Mouse (Mus musculus) gastrocnemius, postnatal 10 days (tissue): ENCODE measurements around the gene Dnajc5. TPM values are rescaled to one million over a fixed set of nuclear protein-coding genes. Genes with fewer than 3 reads are reported as not detected.

Experiments used
- DNase-seq: peaks from one replicate; pipeline ENCODE4 v3.0.0; 2021; ENCODE audit warnings: mixed read lengths
- total RNA-seq, 2 experiments: library from RNA; stranded (reverse); gene quantifications; 2 replicates each; pipeline ENCODE4 v1.2.3; 2021

Gene Dnajc5
- total RNA-seq, 2 experiments from 2014 or later, result 67.5 to 70.1 TPM

DNA sequence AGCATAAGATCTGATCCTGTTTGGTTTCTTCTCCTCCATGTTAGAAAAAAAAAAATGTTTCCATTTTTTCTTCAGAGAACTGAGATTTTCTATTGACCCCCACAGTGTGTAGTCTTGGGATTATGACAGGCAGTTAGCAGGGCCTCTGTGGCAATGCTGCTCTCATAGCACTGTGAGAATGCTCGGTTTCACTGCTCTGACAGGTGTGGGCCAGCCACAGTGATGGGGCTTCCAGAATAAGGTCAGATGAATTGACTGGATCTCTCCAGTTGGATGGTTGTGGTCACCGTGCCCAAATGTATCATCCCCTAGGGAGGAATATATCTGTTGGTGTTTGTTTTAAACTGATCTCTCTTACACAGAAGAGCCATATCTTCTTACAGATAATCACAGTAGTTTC lies 11.1 kb upstream of the Dnajc5 start:
- DNase-seq, result no peak

DNA sequence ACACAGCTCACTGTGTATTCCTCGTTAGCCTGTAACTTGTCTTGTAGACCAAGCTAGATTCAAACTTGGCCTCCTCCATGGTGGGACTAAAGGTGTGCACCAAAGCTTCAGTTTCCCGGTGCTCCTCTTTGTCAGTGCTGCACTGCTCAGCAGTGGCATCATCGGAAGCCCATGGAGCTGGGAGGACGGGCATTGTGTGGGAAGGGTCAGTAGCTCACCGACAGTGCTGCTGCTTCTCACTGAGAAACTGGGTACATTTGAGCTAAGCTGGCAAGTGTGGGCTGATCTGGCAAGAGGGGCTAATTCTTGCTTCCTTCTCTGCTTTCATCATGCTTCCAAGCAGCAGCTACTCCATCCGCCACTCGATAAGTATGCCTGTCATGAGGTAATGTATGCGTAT lies 9.1 kb upstream of the Dnajc5 start:
- no peak for DNase-seq

DNA sequence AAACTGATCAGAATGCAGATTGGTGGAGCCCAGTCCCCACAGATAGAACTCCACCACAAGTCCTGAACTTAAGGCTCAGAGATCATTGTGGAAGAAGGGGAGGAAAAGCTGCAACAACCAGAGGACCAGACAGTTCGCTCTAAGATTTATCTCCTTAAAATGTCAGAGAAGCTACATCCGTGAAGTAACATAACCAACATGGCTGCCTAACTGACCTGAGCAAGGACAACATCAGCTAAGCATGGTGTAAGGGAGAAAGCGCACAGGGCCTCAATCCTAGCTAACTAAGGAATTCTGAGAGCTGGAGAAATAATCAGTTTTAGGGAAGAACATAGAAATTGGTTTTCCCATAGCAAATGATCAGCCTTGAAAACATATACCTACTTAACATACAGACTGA lies 1.1 kb upstream of the Dnajc5 start:
- no peak for DNase-seq

DNA sequence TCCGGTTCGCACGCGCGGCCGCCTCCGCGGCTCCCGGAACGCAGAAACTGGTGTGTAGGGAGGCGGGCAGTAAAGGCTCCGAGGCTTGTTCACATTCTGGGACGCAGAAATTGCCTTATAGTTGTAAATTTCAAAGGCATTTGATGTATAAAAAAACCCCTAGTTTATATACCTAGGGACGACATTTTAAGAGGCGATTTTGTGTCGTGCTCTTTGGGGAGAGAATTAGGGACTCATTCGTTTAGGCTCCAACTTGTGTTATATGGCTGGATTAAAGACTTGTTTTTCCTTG lies 597 bp downstream of the Dnajc5 start:
- no peak for DNase-seq

DNA sequence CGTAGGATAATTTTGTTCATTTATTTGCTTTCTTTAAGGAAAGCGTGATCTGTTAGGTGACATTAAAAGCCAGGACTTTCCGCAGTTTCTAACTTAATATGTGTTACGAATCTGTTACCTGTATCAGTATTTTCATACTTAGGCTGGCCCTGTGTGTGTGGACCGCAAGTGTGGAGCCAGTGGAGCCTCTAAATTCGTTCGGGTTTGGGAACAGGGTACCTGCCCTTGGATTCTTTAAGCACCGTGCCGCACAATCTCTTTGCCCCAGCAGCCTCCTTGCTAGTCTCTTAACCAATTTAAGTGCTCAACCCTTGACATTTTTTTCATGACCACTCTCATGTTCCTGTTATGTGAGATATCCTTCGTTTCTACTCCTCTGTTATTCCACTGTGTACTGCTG lies 1.2 kb downstream of the Dnajc5 start:
- no peak for DNase-seq

DNA sequence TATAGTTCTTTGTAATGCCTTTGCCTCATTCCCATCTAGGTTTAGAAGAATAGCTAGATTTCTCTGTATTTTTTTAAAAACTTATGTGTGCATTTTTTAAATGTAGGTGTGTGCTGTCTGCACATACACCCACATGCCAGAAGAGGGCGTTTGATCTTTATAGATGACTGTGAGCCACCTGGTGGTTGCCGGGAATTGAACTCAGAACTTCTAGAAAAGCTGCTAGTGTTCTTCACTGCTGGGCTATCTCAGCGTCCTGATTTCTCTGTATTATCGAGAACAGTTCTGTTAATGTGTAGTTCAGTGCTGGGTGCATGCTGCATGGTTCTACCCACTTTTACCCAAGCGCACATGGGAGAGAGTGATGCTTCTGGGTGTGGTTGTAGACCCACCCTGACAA lies 2.5 kb downstream of the Dnajc5 start:
- DNase-seq, result peak; percentile 11

DNA sequence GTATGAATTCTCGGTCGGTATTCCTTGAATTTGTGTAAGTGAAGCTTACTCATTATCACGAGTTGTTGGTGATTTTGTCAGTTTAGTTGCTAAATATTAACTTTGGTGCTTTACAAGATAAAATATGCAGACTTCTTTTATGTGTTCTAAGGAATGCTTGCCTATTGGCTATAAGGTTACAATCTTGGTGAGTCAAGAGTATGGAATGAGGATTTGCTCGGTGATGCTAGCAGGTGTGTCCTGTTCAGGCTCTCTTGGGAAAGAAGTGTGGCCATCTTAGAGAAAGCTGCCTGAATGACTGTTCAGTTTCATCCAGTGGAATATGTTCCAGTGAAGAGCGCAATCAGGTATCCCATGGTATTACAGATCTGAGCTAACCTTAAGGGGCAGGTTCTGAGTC lies 5.2 kb downstream of the Dnajc5 start:
- no peak for DNase-seq

DNA sequence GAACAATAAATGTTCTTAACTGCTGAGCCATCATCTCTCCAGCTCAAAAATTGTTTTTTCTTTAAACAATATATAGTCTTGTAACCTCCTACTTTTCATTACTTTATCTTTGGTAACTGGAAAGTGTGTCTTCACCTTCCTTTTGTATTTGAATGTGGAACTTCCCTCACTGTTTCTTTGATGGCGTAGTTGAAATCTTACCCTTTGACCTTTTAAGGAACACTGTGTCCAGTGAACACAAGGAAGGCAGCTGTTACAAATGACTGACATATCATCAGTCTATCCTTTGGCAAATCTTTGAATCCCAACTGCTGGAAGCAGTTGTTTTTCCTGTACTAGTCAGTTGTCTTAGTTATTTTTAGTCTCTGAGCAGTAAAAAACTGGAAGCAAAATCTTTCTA lies 8.8 kb downstream of the Dnajc5 start:
- no peak for DNase-seq

DNA sequence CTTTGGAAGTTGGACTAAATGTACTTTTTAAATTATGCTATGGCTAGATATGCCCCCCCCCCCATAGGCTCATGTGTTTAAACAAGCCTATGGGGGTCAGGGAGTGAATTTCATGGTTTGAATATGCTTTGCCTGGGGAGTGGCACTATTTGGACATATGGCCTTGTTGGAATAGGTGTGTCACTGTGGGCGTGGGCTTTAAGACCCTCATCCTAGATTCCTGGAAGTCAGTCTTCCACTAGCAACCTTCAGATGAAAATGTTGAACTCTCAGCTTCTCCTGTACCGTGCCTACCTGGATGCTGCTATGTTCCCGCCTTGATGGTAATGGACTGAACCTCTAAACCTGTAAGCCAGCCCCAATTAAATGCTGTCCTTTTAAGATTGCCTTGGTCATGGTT lies 12.3 kb downstream of the Dnajc5 start:
- no peak for DNase-seq

DNA sequence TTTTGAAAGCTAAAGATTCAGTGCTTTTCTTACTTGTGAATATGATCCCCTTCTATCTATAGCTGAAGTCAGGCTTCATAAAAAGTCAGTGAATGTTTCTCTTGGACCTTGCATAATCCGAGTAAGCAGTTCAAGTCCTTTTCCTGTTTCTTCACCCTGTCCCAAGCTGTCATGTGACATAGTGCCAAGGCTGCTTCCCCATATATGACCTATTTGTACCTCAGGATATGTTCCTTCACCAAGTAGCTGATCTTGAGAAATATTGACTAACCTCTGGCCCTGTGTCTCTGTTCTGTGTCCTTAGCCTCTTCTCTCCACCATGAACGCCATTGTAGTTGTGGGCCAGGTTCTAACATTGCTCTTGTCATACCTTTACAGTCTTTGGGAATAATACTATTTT lies 16.1 kb downstream of the Dnajc5 start:
- DNase-seq, result no peak

DNA sequence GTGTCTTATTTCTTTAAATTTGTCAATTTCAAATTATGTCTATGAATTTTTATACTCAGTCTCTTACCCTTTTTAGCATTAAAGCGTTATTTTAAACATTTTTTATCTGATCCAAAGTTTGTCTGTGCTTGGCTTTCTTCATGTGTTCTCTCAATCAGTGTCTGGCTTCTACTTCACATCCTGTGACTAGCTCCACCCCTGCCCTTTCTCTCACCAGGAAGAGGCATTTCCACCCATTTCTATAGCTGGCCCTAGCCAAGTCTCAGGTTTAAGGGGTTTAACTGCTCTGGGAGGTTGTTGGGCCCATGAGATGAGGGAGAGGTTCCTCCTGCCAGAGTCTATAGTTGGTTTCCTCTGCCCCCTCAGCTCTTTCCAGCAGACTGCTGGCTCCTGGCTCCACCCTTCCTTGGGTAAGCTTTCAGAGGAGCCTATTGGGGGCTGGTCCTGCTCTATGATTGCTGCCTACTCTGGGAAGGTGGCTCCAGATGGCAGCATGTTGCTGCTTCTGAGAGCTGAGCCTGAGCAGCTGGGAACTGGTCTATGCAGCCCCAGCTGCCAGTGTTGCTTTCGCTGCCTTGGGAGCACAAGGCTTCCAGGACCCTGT lies 17.3 kb downstream of the Dnajc5 start:
- peak; percentile 15 for DNase-seq

DNA sequence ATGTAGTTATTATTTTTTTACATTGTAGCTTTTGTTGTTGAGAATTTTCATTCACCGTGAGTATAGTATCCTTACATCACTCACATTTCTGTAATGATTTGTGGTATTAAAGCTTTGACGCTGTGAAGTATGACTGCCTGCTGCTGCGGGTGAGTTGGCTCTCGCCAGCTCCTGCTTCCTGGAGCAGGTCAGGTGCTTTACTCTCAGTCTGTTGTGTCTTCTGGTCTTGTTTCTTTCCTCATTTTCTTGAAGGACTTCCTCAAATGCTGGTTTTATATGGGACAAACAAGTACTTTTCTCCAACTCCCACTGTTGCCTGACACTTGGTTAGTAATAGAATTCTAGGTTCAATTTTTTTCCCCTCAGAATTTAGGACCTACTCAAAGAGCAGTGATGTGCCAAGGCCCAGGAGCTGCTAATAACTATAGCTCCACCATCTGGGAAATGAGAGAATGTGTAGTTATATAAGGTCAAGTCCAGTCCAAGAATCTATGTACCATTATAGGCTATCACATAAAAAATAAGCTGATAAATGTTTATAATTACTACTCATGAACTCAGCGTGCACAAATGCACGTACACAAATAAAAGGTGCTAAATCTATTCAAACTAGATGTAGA lies 21.6 kb downstream of the Dnajc5 start:
- DNase-seq, result no peak

DNA sequence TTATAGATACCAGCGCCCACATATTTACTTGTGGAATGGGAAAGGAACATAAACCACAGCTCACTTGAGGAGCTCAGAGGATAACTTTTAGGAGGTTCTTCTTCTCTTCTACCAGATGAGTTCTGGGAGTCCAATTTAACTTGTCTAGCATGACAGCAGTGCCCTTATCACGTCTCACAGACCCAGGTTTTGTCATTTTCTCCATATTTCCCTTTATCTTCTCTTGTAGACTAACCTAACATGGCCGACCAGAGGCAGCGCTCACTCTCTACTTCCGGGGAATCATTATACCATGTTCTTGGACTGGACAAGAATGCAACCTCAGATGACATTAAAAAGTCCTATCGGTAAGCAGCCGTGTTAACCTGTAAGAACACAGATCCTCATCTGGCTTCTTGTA lies 25.9 kb downstream of the Dnajc5 start:
- DNase-seq, result no peak

DNA sequence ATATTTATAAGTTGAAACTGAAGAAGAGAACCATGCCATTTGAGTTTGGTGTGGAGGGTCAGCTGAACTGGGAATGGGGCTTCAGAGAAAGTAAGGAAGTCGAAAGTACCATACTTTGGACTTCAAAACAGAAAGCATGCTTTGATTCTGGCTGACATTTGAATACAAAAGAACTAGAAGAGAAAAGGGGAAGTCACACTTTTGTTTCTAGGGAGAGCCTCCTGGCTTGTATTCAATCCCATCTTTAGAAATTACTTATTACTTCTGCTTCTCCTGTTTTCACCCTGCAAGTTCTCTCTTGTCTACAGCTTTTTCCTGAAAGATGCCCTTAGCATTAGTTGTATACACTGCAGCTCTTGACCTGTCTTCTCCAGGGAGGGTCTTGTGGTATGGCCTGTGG lies 27.9 kb downstream of the Dnajc5 start:
- no peak for DNase-seq

DNA sequence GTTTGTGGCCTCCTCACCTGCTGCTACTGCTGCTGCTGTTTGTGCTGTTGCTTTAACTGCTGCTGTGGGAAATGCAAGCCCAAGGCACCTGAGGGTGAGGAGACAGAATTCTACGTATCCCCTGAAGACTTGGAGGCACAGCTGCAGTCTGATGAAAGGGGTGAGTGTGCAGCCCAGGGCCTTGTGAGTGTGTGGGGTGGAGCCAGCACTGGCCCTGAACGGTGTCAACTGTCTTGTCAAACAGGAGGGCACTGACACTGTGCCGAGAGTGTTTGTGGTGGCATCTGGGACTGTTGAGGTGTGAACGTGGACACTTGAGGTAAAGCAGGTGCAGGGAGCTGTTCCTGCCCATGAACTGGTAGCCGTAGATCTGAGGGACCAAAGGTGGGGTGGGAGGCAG lies 28.4 kb downstream of the Dnajc5 start:
- no peak for DNase-seq

DNA sequence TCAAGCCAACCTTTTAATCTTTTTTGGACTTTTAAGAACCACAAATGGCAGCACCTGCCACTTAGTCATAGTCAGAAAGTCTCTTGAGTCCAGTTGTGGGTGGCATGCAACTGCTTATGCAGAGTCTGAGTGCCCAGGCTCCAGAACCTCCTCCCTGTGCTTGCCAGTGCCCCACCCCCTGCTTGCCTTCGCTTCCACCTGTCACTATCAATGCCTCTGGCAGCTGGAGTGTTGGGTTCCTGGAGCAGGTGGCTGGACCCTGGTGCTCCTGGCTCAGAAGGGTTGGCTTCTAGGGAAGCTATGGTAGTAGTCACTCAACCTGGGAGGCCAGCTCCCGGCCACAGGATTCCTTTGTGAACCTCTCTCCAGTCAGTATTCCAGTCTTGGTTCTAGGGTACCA lies 29.9 kb downstream of the Dnajc5 start:
- DNase-seq, result peak; percentile 13

DNA sequence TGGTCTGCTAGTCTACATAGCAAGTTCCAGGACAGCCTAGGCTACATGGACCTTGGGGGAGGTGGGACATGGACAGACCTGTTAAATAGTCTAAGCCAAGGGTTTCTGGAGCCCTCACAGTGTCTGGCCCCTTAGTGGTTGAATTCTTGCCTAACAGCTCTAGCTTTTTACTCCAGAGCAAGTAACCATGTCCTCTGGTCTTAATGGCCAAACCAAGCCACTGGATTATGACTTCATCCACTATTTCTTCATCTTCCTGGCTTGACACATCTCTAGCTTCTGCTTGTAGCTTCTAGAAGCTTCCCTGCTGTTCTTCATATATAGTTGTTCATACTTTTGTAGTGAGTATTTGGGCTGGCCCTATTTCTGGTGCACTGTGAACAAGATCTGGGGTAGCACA lies 33.5 kb downstream of the Dnajc5 start:
- DNase-seq, result no peak

DNA sequence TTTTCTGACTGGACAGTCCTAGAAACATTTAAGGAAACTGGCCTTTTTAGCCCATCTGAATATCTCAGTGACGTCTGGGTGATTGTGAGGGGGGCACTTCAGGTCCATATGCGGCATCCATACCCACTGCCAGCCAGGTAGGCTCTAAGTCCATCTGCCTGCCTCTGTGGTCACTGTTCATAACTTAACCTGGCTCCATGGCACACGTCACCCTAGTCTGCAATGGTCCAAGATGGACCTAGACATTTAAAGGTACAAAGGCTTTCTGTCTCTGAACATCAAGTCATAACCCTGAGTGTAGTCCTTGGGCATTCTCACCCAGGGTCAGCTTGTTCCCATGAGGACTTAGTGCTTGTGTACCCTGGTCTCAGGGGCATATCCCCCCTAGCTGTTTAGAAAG lies 47.1 kb downstream of the Dnajc5 start:
- no peak for DNase-seq

DNA sequence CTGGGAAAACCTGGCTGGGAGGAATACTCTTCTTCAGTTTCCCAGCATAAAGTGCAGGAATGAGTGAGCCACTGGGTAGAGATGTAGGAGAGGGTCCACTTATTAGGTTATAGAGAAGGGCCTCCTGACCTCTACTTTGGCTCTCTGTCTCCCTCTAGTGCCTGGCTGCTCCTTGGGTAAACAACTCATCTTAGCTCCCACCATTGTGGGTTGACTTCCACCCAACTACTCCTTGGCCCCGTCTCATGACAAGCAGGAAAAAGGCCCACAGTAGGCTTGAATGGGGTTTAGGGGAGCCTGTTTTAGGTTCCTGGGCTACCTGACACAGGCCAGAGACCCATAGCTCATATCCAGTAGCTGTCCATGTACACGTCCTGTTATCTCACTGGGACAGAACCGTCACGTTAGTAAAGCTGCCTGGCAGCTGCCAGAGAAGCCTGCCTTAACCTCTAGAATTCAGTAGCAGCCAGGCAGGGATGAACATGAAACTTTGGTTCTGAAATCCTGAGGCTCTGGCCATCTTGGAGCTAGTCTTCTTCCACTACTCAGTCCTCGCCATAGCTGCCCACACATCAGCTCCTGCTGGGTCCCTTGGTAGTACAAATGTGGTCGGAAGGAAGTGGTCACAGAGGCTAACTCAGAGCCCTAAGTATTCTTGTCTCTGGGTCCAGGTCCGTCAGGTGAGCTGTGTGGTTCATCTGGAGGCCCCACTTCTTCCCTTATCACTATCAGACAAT lies 48.2 kb downstream of the Dnajc5 start:
- peak; percentile 61 for DNase-seq

DNA sequence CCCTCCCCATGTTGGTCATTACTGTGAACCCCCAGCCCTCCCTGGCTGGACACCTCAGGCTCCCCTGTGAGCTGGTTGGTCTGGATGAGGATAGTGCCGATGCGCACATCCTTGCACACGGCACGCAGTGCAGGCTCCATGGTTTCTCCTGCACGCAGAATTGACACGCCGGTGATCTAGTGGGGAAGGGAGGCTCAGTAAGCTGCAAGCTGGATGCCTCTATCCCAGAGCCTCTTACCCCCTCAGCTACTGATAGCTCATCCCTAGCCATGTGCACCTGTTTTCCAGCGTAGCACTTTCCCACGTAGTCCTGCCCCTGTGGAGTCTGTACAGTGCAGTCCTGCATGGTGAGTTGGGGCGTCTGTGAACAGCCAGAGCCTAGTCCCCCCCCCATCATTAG lies 49.6 kb downstream of the Dnajc5 start:
- no peak for DNase-seq

DNA sequence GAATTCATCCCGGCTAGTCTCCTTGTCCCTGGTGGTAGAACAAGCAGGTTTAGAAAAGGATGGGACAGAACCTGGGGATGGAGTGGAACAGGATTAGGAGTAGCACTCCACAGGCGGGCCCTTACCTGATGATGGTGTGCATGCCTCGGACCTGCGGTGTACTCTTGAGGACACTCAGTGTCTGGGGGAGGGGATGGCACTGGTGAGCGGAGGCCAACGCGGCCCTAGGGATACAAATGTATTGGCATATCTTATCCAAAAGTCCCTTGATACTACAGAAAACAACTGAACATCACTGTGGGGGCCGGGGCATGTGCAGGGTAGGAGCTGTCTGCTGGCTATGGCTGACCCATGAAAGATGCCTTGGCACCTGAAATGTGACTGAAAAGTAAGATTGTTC lies 50.1 kb downstream of the Dnajc5 start:
- peak; percentile 1 for DNase-seq

DNA sequence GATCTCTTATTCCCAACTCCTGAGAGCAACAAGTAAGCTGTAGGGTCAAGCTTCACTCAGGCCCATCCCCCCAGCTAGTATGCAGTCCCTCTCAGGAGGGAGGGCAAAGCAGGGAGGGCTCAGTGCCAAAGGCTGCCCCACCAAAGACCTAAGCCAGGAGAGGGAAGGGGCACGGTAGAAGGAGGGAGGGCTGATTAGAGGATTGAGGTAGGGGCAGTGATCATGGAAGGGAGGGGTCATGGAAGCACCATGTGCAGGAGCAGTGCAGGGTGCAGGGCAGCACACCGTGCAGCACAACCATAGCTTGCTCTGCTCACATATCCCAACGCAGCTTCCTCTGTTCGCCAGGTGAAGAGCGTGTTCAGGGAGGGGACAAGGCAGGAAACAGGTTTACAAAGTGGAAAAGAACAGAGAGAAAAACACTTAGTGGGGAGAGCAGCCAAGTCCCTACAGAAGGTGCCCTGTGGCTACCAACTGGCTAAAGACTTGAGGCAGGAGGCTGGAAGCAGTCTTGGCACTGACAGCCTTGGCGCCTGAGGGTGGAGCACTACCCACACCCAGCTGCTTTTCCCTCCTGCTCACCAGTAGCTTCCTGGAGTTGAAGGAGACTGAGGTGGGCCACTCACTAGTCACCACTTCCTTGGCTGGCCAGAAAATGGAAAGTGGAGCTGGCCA lies 50.8 kb downstream of the Dnajc5 start:
- DNase-seq, result peak; percentile 10

DNA sequence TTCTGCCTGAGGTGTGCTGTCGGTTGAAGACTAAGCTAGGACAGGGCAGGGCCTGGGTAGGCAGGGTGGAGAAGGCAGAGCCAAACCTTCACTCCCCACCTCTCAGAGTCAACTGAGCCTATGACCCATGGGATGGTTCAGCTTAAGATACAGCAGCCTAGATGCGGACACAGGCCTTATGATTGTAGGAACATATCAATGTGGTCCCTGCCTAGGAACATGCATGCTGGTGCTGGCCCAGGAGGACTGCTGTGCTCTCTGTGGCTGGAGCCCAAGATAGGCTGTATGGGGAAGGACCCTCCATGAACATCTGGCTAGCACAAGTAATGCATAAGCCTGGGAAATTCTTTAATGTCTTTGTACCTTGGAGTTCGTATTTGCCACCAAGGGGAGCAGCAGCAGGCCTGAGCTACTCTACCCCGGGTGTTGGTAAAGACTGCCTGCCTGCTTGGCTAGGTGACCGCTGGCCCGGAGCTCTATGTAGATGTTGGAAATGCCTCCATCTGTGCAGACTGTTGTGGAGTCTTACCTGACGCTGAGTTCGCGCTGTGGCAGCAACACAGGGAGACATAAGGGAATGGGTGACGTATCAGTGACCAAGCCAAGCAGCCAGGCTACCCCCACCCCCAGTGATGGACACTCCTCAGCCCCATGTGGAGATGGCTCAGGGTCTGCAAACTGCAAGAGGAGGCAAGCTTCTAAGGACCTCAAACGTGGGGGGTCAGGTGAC lies 51.8 kb downstream of the Dnajc5 start:
- DNase-seq, result peak; percentile 2
